Mouse (Mus musculus): Measurements from ENCODE around the gene Med10.

GRCm38 (mm10) chr13:69821169-69821822 lies 19.1 kb downstream of the Med10 start:
- TF ChIP-seq POLR2A (IDR thresholded peaks at IDR 0.05; ENCODE audit: low read depth, low read length) (no peak), CTCF (IDR thresholded peaks at IDR 0.05; ENCODE audit: borderline replicate concordance, insufficient read depth, low read length) (no peak)
